10 mouse cellular contexts compared by ENCODE assay signal in the genomic region with DNA sequence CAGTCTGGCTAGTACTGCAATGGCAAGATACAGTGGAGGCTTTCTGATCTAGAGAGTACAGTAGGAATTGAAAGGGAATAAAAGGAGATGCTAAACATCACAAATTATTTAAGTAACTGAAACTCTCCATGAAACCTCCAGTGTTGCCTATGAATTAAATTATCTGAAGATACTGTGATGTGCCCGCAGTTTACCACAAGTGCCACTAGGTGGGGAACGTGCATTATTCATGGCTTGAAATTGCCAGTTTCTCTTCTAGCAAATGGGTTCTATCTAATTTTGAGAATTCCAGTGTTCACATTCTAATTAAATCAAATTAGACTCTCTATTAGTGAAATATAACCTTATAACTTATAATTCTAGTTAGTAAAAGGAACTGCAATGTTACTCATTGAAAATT.
A peak's percentile ranks its signal among the peaks of the same experiment; 100 is the strongest.
DNase-seq lines count a peak whose midpoint lies in the region; ATAC-seq lines count a peak whose summit lies in the region.
"Had no signal": no experiment of that assay in that cellular context is flagged by ENCODE, and none has a peak within 500 bp of the region (broad histone marks: within the 10 kb centered on the region; RNA-seq: fewer than 3 reads in every experiment).

No protein-coding gene starts in this region.

- H3K9ac ChIP-seq in forebrain, embryonic 11.5 days (ENCODE audit: low read length), result no peak overlapping the region
- H3K9ac ChIP-seq: heart, embryonic 13.5 days had no signal

- no peak overlapping the region for H3K4me2 ChIP-seq in forebrain, embryonic 11.5 days (ENCODE audit: low read depth, low read length, severe bottlenecking)
- H3K4me2 ChIP-seq: heart, embryonic 13.5 days had no signal

- no peaks in the 10 kb centered on the region for H3K36me3 ChIP-seq in forebrain, embryonic 11.5 days (ENCODE audit: control insufficient read depth, insufficient read depth, low read length)
- H3K36me3 ChIP-seq: heart, embryonic 13.5 days had no signal

- H3K4me3 ChIP-seq in forebrain, embryonic 11.5 days (ENCODE audit: low read depth, low read length), result no peak overlapping the region
- H3K4me3 ChIP-seq: heart, embryonic 13.5 days; myocyte had no signal

- 3% methylated on average over 2 of the region's 2 CpGs for WGBS in forebrain, embryonic 11.5 days

- peak; percentile 65 for ATAC-seq in forebrain, embryonic 11.5 days (replicated peaks; ENCODE audit: low FRiP score)
- peak; percentile 85 for ATAC-seq in megakaryocyte-erythroid progenitor cell, adult 5-6 weeks (replicated peaks; ENCODE audit: low FRiP score, low TSS enrichment, poor library complexity, severe bottlenecking)

- no peaks in the 10 kb centered on the region for H3K4me1 ChIP-seq in forebrain, embryonic 11.5 days (replicated peaks; ENCODE audit: control insufficient read depth, insufficient read depth, low read length)
- H3K4me1 ChIP-seq: heart, embryonic 13.5 days had no signal

- H3K27me3 ChIP-seq in forebrain, embryonic 11.5 days (ENCODE audit: control insufficient read depth, insufficient read depth, low read length), result no peaks in the 10 kb centered on the region
- H3K27me3 ChIP-seq: heart, embryonic 13.5 days had no signal

- H3K27ac ChIP-seq in forebrain, embryonic 11.5 days (ENCODE audit: low read depth, low read length), result no peak overlapping the region
- H3K27ac ChIP-seq: heart, embryonic 13.5 days had no signal

- H3K9me3 ChIP-seq in forebrain, embryonic 11.5 days (ENCODE audit: control insufficient read depth, low read length), result no peaks in the 10 kb centered on the region
- H3K9me3 ChIP-seq: heart, embryonic 13.5 days had no signal

- peak; percentile 43 for DNase-seq in adrenal gland, postnatal 14 days
- DNase-seq in adrenal gland, postnatal 4 days (ENCODE audit: low spot score in 2 of 2), result no peak
- peak; percentile 22 for DNase-seq in urinary bladder, postnatal 14 days (ENCODE audit: low spot score)
- DNase-seq in urinary bladder, postnatal 4 days (ENCODE audit: low spot score in 2 of 2), result no peak
- DNase-seq in forebrain, embryonic 11.5 days (ENCODE audit: low spot score), result peak; percentile 60
- DNase-seq in layer of hippocampus, adult 8-10 months (ENCODE audit: low spot score in 2 of 2), result peak; percentile 15 to 61
- peak; percentile 27 for DNase-seq in telencephalon, adult 2 months (ENCODE audit: low read depth, low spot score)

Comparison
In these comparisons a context has a peak if more than half of its experiments do, and no peak if none do; other contexts are left out.
1. DNase-seq: peak in adrenal gland, postnatal 14 days (single experiment), urinary bladder, postnatal 14 days (single experiment), forebrain, embryonic 11.5 days (single experiment), layer of hippocampus, adult 8-10 months (2 of 2) and telencephalon, adult 2 months (single experiment); none in adrenal gland, postnatal 4 days (0 of 2) and urinary bladder, postnatal 4 days (0 of 2).